In the genomic region with DNA sequence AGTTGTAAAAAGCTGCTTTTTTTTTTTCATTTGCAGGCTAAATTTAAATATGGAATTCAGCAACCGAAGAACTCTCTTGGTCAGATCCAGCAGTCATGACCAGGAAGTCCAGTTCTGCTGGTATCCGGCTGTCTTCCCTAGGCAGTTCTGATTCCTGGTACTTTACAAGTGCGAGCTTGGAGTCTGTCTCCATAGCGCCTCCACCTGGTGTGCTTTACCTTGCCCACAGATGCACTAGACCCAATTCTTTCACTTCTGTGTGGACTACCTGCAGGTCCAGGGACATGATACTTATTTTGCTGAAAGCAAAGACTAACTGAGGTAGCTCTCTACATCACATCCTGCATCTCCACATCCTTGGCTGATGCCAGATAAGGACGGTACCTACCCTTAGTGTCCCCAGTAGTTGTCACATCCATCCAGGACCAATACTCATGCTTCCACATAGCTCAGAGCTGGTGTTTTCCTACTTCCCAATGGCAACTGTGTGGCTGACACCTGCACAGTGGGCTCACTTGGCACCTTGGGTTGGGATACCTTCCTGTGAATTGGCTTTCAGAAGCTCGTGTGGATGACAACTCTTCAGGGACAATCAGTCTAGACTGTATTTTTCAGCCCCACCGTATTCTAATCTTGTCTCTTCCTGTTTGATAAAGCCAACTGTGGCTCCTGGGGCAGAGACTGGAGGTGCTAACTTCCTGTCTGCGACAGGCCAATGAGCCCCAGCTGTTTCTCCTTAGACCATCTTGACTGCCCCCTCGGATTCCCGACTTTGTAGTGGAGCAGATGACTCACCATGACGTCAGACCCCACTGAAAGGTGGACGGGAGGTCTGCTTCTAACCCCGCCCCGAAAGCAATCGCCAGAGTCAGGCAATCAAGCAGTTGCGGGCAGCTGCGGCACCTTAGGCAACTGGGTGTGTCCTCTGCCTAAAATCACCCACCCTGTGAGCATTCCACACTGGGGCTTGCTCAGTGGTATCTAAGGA, we compare ENCODE assay signal across 8 mouse cellular contexts.
DNase-seq lines count a peak whose midpoint lies in the region; ATAC-seq and TF ChIP-seq lines count a peak whose summit lies in the region.

No protein-coding gene starts in this region.

- H3K4me1 ChIP-seq in hindbrain, postnatal 0 days (ENCODE audit: insufficient read depth, low read length) = peaks cover 4% of the 10 kb centered on the region; the same call in 1 of the 2 replicates
- H3K4me1 ChIP-seq in hindbrain, embryonic 12.5 days = peaks cover 16% of the 10 kb centered on the region

- no peaks in the 10 kb centered on the region for H3K9me3 ChIP-seq in hindbrain, postnatal 0 days (ENCODE audit: low read length)
- H3K9me3 ChIP-seq in hindbrain, embryonic 12.5 days (replicated peaks) = no peaks in the 10 kb centered on the region

- no peaks in the 10 kb centered on the region for H3K36me3 ChIP-seq in hindbrain, postnatal 0 days (ENCODE audit: insufficient read depth, low read length)
- H3K36me3 ChIP-seq in hindbrain, embryonic 12.5 days = no peaks in the 10 kb centered on the region

- no peak for DNase-seq in hindbrain, postnatal 0 days (ENCODE audit: low spot score)
- peak; percentile 83 for DNase-seq in MN1 (ENCODE audit: low spot score)
- peak; percentile 38 for DNase-seq in heart, adult 8-10 months (ENCODE audit: low spot score)
- DNase-seq in kidney, postnatal 14 days = peak; percentile 37
- no peak for DNase-seq in cerebellum, postnatal 10 days

- peak; percentile 23 for TF ChIP-seq CTCF in hindbrain, postnatal 0 days (IDR thresholded peaks at IDR 0.05; ENCODE audit: low read depth)

- H3K4me2 ChIP-seq in hindbrain, postnatal 0 days (ENCODE audit: low read depth, low read length) = no peak overlapping the region
- H3K4me2 ChIP-seq in hindbrain, embryonic 12.5 days (replicated peaks) = no peak overlapping the region

- no peak overlapping the region for H3K27ac ChIP-seq in hindbrain, postnatal 0 days
- H3K27ac ChIP-seq in hindbrain, embryonic 12.5 days = no peak overlapping the region

- WGBS in hindbrain, postnatal 0 days = 79% methylated on average over 17 of the region's 17 CpGs
- WGBS in hindbrain, embryonic 12.5 days = 73% methylated on average over 17 of the region's 17 CpGs

- H3K9ac ChIP-seq in hindbrain, postnatal 0 days (replicated peaks; ENCODE audit: low read length) = no peak overlapping the region
- no peak overlapping the region for H3K9ac ChIP-seq in hindbrain, embryonic 12.5 days

- no peak overlapping the region for H3K4me3 ChIP-seq in hindbrain, postnatal 0 days (ENCODE audit: low read length)
- H3K4me3 ChIP-seq in hindbrain, embryonic 12.5 days = no peak overlapping the region

- ATAC-seq in hindbrain, postnatal 0 days = no peak
- ATAC-seq in hindbrain, embryonic 12.5 days (ENCODE audit: low FRiP score) = no peak
- peak; percentile 63 for ATAC-seq in megakaryocyte progenitor cell, adult 5-6 weeks (replicated peaks; ENCODE audit: poor library complexity)
- ATAC-seq in cerebellum, adult (ENCODE audit: insufficient number of reproducible peaks, low FRiP score, low TSS enrichment) = no peak

- no peaks in the 10 kb centered on the region for H3K27me3 ChIP-seq in hindbrain, postnatal 0 days (ENCODE audit: insufficient read depth, low read length)
- H3K27me3 ChIP-seq in hindbrain, embryonic 12.5 days = no peaks in the 10 kb centered on the region

Comparison
In these comparisons a context has a peak if more than half of its experiments do, and no peak if none do; other contexts are left out.
1. DNase-seq: peak in MN1 (single experiment), heart, adult 8-10 months (single experiment) and kidney, postnatal 14 days (single experiment); none in hindbrain, postnatal 0 days (single experiment) and cerebellum, postnatal 10 days (0 of 2).